Mouse (Mus musculus): ENCODE measurements around the gene Slc1a2.

Gene Slc1a2

GRCm38 (mm10) chr2:102815289-102815809 lies 156.9 kb downstream of the Slc1a2 start:
- DNase-seq (ENCODE audit: low read depth, low spot score), result no peak

- DNase-seq (ENCODE audit: low read depth, low spot score), result no peak
Observed at GRCm38 (mm10) chr2:102820225-102820711, 161.8 kb downstream of the Slc1a2 start.

- DNase-seq (ENCODE audit: low read depth, low spot score), result no peak
Observed at GRCm38 (mm10) chr2:102820790-102821189, 162.3 kb downstream of the Slc1a2 start.

GRCm38 (mm10) chr2:102822036-102822435 lies 163.6 kb downstream of the Slc1a2 start:
- DNase-seq (ENCODE audit: low read depth, low spot score), result no peak

- no peak for DNase-seq (ENCODE audit: low read depth, low spot score)
Observed at GRCm38 (mm10) chr2:102825961-102826633, 167.6 kb downstream of the Slc1a2 start.

- DNase-seq (ENCODE audit: low read depth, low spot score), result no peak
Observed at GRCm38 (mm10) chr2:102827841-102828240, 169.4 kb downstream of the Slc1a2 start.

GRCm38 (mm10) chr2:102828381-102828780 lies 169.9 kb downstream of the Slc1a2 start:
- DNase-seq (ENCODE audit: low read depth, low spot score), result no peak

- no peak for DNase-seq (ENCODE audit: low read depth, low spot score)
Observed at GRCm38 (mm10) chr2:102829201-102829600, 170.7 kb downstream of the Slc1a2 start.

GRCm38 (mm10) chr2:102831547-102831946 lies 173.1 kb downstream of the Slc1a2 start:
- DNase-seq (ENCODE audit: low read depth, low spot score), result peak; percentile 17

GRCm38 (mm10) chr2:102838179-102838578 lies 179.7 kb downstream of the Slc1a2 start:
- DNase-seq (ENCODE audit: low read depth, low spot score), result no peak

Measured in CD4-positive, CD25-positive, alpha-beta regulatory T cell, adult 2 months (primary cell).